Mouse (Mus musculus) hindbrain, embryonic 15.5 days (tissue): Measurements from ENCODE around the gene Sema4g. TPM values are rescaled to one million over a fixed set of nuclear protein-coding genes. Genes with fewer than 3 reads are reported as not detected.
A peak's percentile ranks its signal among the peaks of the same experiment; 100 is the strongest.

Source experiments
- ATAC-seq: fragments of 200-750 bp; cut with Nextera tagmentation; 2 replicates; pipeline ENCODE4 v1.8.0; 2017; ENCODE audit warnings: low read depth, moderate number of reproducible peaks, moderate TSS enrichment; ENCODE audit not compliant: low FRiP score
- H3K27ac ChIP-seq: fragments of 300-500 bp; sonication (generic); replicated peaks from 2 replicates; pipeline ENCODE4 v1.5.1; 2015; ENCODE audit warnings: mild to moderate bottlenecking, inconsistent platforms
- H3K27me3 ChIP-seq: fragments of 300-500 bp; sonication (generic); 2 replicates; pipeline ENCODE4 v1.6.1; 2015; ENCODE audit warnings: control low read depth, inconsistent platforms
- H3K36me3 ChIP-seq: fragments of 300-500 bp; sonication (generic); 2 replicates; pipeline ENCODE4 v1.6.1; 2015; ENCODE audit warnings: control low read depth, inconsistent platforms
- H3K4me1 ChIP-seq: fragments of 300-500 bp; sonication (generic); replicated peaks from 2 replicates; pipeline ENCODE4 v1.6.1; 2015; ENCODE audit warnings: control low read depth, inconsistent platforms
- H3K4me2 ChIP-seq: fragments of 300-500 bp; sonication (generic); 2 replicates; pipeline ENCODE4 v1.6.1; 2015; ENCODE audit warnings: moderate library complexity, mild to moderate bottlenecking, inconsistent platforms
- H3K4me3 ChIP-seq: fragments of 300-500 bp; sonication (generic); 2 replicates; pipeline ENCODE4 v1.5.1; 2015; ENCODE audit warnings: mild to moderate bottlenecking, inconsistent platforms
- H3K9ac ChIP-seq: fragments of 300-500 bp; sonication (generic); 2 replicates; pipeline ENCODE4 v1.6.1; 2015; ENCODE audit warnings: inconsistent platforms
- H3K9me3 ChIP-seq: fragments of 300-500 bp; sonication (generic); 2 replicates; pipeline ENCODE4 v1.6.1; 2016; ENCODE audit warnings: control low read depth, inconsistent platforms
- WGBS: fragments of 180-500 bp; shearing (Covaris S2); methylation state at CpG from one replicate; pipeline ENCODE4 v1.1.7; 2015; 5-methylcytosine and 5-hydroxymethylcytosine counted together
- polyA plus RNA-seq: library from polyadenylated mRNA; unstranded; fragments of >200 nt; fragmentation: Nextera tagmentation; extraction: Ambion mirVana; gene quantifications from 2 replicates; pipeline ENCODE4 v1.2.1, GENCODE M21; 2015

The Sema4g gene
- 17.3 and 18.9 TPM in 2 replicates for polyA plus RNA-seq

DNA sequence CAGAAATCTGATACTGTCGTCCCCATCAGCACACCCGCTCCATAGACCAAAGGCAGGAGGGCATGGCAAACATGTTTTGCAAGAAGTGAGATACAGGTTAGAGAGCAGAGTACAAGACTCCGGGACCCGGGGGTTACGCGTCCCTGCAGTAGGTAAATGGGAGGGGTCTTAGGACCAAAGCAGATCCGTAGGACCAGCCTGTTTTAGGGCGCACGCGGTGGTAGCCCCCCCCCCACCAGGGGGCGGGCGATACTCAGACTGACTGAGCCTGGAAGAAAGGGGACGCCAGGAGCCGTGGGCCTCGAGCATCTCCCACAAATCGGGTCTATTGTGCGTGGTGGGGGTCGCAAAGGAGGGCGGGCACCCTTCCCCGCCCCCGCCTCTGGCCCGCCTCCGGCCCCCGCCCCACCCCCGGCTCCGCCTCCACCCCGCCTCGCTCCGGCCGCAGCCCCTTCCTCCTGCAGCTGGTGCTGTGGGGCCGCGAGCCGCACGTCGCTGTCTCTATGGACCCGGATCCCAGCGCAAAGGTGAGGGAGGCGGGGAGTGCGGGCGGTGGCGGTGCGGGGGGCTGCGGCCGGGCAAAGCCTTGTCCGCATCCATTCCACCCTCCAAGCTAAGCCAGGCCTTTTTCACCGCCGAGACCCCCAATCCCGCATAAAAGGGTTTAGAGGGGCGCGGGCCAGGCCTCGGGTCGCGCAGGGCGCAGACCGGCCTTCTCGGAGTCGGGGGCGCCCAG lies at the start of gene Sema4g:
Gene Sema4g, plus strand, starts transcription at position 271 of the 736 bp plus-strand sequence.
- Histone ChIP-seq H3K4me2 (peak within 1 kb of the TSS; percentile 77), H3K9ac (peak within 1 kb of the TSS; percentile 84), H3K9me3 (no peaks in the 10 kb centered on the region), H3K27me3 (no peaks in the 10 kb centered on the region), H3K36me3 (peaks cover 8% of the 10 kb centered on the region), H3K4me3 (peak within 1 kb of the TSS; percentile 78), H3K4me1 (peaks cover 31% of the 10 kb centered on the region), H3K27ac (peak within 1 kb of the TSS; percentile 74)
- peak; percentile 86 for ATAC-seq
- under 1% methylated on average over 55 of the region's 58 CpGs for WGBS

DNA sequence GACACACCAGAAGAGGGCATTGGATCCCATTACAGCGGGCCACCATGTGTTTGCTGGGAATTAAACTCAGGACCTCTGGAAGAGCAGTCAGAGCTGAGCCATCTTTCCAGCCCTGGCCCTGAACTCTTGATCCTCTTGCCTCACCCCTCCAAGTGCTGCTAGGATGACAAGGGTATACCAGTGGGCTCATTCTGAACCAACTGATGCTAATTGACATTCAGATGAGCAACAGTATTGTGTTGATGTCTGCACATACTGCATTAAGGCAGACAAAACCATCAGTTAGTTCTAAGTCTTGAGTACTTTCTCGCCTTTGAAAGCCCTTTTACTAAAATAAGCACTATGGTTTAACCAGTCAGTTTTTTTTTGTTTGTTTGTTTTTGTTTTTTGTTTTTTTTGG lies 29.3 kb upstream of the Sema4g start:
- 96% methylated on average over 2 of the region's 2 CpGs for WGBS
- Histone ChIP-seq H3K9me3 (no peaks in the 10 kb centered on the region), H3K27ac (no peak overlapping the region), H3K4me1 (no peaks in the 10 kb centered on the region), H3K4me2 (no peak overlapping the region), H3K9ac (no peak overlapping the region), H3K36me3 (peaks cover 74% of the 10 kb centered on the region), H3K4me3 (no peak overlapping the region), H3K27me3 (no peaks in the 10 kb centered on the region)
- ATAC-seq = no peak

DNA sequence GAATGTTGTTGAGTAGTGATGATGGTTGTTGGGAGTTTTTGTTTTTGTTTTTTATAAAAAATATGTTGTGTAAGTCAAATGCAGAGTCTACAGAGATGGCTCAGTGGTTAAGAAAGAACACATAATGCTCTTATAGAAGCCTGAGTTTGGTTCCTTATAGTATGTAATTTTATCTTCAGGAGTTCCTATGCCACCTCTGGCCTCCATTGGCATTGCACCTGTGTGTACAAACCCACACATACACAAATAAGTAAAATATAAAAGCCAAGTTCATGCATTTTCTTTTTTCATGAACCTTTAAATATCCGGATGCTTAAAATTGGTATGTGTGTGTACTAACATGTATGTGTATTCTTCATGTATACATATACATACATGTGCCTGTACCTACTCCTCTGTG lies 22.9 kb upstream of the Sema4g start:
- 91% methylated on average over 1 of the region's 1 CpGs for WGBS
- Histone ChIP-seq H3K9me3 (no peaks in the 10 kb centered on the region), H3K9ac (no peak overlapping the region), H3K4me1 (no peaks in the 10 kb centered on the region), H3K4me2 (no peak overlapping the region), H3K4me3 (no peak overlapping the region), H3K27ac (no peak overlapping the region), H3K27me3 (no peaks in the 10 kb centered on the region), H3K36me3 (peaks cover 71% of the 10 kb centered on the region)
- no peak for ATAC-seq

DNA sequence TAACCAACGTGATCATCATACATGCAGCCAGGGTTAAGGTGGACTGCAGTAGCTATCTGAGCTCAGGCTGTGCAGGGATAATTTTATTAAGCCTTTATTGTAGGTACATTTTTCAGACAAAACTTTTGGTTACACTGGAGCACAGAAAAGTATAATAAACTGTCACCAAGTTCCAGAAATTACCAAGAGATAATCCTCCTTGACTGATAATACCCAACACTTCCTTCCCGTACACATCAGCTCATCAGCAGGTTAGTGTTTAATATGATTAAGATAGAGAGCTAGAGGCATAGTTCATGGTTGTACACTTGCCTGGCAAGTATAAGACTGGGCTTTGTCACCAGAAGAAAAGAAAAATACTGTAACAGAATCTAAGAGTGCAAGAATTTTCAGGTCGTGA lies 20.6 kb upstream of the Sema4g start:
- Histone ChIP-seq H3K4me2 (no peak overlapping the region), H3K27ac (no peak overlapping the region), H3K36me3 (peaks cover 80% of the 10 kb centered on the region), H3K4me1 (no peaks in the 10 kb centered on the region), H3K4me3 (no peak overlapping the region), H3K27me3 (no peaks in the 10 kb centered on the region), H3K9ac (no peak overlapping the region), H3K9me3 (no peaks in the 10 kb centered on the region)
- WGBS = 90% methylated on average over 3 of the region's 3 CpGs
- ATAC-seq = no peak

DNA sequence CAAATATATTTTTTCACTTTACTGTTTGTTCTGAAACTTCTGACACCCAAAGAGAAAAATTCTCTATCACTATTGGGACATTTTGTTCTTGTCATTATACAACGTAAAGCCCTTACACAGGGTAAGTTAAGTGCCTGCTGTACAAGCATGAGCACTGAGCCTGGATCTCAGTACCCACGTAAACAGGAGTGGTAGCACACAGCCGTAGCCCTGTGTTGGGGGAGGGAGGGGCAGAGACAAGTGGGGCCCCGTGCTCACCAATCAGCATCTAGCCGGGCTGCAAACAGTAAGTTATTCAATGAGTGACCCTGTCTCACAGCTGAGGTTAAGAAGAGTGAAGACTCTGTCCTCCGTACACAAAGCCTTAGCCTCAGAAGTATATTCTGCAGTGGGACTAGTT lies 12.3 kb upstream of the Sema4g start:
- Histone ChIP-seq H3K9ac (no peak overlapping the region), H3K36me3 (peaks cover 84% of the 10 kb centered on the region), H3K4me3 (no peak overlapping the region), H3K4me1 (no peaks in the 10 kb centered on the region), H3K27me3 (no peaks in the 10 kb centered on the region), H3K27ac (no peak overlapping the region), H3K4me2 (no peak overlapping the region), H3K9me3 (no peaks in the 10 kb centered on the region)
- 84% methylated on average over 6 of the region's 6 CpGs for WGBS
- no peak for ATAC-seq

DNA sequence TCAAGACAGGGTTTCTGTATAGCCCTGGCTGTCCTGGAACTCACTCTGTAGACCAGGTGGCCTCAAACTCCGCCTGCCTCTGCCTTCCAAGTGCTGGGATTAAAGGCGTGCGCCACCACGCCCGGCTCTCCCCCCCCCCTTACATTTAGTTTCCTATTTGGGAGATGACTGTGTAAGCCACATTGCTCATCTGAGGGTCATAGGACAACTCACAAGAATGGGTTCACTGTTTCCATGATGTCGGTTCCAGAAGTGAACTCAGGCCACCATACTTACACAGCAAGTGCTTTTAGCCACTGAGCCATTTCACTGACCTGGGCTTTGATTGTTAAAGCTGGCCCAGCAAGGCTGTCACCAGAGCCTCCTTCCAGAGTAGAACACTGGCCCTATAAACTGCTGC lies 11.8 kb upstream of the Sema4g start:
- H3K4me3 ChIP-seq = no peak overlapping the region
- peaks cover 85% of the 10 kb centered on the region for H3K36me3 ChIP-seq
- 94% methylated on average over 6 of the region's 6 CpGs for WGBS
- no peak overlapping the region for H3K9ac ChIP-seq
- no peaks in the 10 kb centered on the region for H3K9me3 ChIP-seq
- ATAC-seq = no peak
- no peaks in the 10 kb centered on the region for H3K4me1 ChIP-seq
- no peak overlapping the region for H3K4me2 ChIP-seq
- no peaks in the 10 kb centered on the region for H3K27me3 ChIP-seq
- H3K27ac ChIP-seq = no peak overlapping the region

DNA sequence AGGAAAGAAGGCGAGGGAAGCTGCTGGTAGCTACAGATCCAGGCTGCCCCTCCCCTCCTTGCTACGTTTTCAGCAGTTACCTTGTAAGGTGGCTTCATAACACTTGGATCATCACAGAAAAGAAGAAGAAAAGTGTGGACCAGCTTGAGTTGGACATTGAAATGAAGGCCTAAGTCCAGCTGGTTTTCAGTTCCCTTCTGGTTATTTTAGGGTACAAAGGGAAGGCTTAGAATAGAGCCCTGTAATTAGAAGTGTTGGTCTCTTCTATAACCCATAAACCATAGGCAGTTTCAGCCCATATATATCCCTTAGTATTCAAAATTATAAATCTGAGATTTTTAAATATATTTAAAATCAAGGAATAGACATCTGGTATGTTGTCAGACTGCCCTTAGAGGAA lies 8.1 kb upstream of the Sema4g start:
- H3K4me2 ChIP-seq = no peak overlapping the region
- H3K9ac ChIP-seq = no peak overlapping the region
- no peaks in the 10 kb centered on the region for H3K4me1 ChIP-seq
- H3K27ac ChIP-seq = no peak overlapping the region
- no peaks in the 10 kb centered on the region for H3K27me3 ChIP-seq
- peaks cover 55% of the 10 kb centered on the region for H3K36me3 ChIP-seq
- WGBS = 91% methylated on average over 2 of the region's 2 CpGs
- ATAC-seq = no peak
- H3K4me3 ChIP-seq = no peak overlapping the region
- H3K9me3 ChIP-seq = no peaks in the 10 kb centered on the region

DNA sequence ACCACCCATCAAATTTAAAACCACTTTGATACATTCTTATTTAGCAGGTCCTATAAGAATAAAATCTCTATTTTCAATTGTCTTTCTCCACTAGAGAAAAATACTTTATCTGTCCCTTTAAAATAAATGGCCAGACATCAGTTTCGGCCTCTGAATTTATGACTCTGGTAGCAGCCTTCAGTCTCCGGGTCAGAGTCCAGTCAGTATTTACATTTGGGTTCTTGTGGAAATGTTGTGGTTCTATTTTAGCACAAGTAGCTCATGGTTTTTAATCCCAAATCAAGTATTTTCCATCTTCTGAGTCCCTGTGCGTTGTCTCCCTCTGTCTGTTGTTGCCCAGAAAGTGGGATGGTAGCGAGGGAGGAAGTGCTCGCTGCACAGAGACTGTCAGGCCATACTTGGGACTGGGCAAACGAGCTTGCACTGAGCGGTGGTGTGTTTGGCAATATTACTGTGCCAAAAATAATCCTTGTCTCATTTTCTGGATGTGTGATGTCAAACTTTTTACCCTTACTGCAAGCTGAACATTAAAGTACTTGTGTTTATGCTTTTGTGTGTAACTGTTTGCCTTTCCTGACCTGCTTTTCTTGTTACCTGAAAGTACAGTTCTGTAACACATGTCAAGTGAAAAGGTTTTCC lies 6.3 kb upstream of the Sema4g start:
- ATAC-seq = no peak
- Histone ChIP-seq H3K27ac (no peak overlapping the region), H3K9me3 (no peaks in the 10 kb centered on the region), H3K36me3 (peaks cover 37% of the 10 kb centered on the region), H3K9ac (no peak overlapping the region), H3K4me2 (no peak overlapping the region), H3K27me3 (no peaks in the 10 kb centered on the region), H3K4me1 (no peaks in the 10 kb centered on the region), H3K4me3 (no peak overlapping the region)
- 85% methylated on average over 7 of the region's 7 CpGs for WGBS

DNA sequence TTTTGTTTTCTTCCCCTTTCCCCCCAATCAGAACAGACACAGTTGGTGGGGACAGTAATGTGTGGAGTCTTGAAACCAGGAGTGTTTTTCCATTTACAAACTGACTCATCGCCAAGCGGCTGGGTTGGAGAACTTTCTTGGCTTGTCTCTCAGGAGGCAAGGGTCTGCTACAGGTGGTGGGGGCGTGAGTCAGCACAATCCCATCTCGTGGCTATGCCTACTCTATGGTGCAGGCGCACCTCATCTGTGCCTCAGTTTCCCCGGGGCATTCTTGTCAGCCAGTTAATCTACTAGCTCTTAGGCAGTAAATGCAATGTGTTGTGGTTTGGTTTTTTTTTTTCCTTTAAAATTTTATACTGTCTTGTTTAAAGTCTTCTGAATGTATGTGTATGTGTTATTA lies 5.5 kb upstream of the Sema4g start:
- no peak overlapping the region for H3K9ac ChIP-seq
- ATAC-seq = no peak
- peaks cover 3% of the 10 kb centered on the region for H3K4me1 ChIP-seq
- no peak overlapping the region for H3K4me2 ChIP-seq
- 95% methylated on average over 6 of the region's 6 CpGs for WGBS
- peaks cover 30% of the 10 kb centered on the region for H3K36me3 ChIP-seq
- H3K4me3 ChIP-seq = no peak overlapping the region
- no peak overlapping the region for H3K27ac ChIP-seq
- H3K9me3 ChIP-seq = no peaks in the 10 kb centered on the region
- H3K27me3 ChIP-seq = no peaks in the 10 kb centered on the region

DNA sequence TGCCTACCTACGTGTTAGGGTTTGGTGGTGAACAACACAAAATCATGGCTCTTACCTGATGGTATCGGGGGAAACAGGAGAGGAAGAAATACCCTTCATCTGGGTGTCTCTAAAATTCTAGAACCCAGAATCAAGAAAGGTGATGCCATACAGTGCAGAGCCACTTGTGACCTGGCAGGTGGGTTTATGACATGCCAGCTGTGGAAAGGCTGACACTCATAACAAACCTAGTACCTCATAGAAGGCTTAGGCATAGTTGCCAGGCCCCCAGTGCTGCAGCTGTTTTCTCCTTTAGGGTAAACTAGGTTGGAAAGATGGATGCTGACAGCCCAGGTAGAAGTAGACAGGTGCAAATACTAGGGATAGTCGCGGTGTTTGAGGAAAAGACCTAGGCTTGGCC lies 4.5 kb upstream of the Sema4g start:
- Histone ChIP-seq H3K27me3 (no peaks in the 10 kb centered on the region), H3K4me2 (no peak overlapping the region), H3K9me3 (no peaks in the 10 kb centered on the region), H3K4me3 (no peak overlapping the region), H3K4me1 (peaks cover 7% of the 10 kb centered on the region), H3K36me3 (peaks cover 25% of the 10 kb centered on the region), H3K9ac (no peak overlapping the region), H3K27ac (no peak overlapping the region)
- ATAC-seq = no peak
- 96% methylated on average over 4 of the region's 4 CpGs for WGBS

DNA sequence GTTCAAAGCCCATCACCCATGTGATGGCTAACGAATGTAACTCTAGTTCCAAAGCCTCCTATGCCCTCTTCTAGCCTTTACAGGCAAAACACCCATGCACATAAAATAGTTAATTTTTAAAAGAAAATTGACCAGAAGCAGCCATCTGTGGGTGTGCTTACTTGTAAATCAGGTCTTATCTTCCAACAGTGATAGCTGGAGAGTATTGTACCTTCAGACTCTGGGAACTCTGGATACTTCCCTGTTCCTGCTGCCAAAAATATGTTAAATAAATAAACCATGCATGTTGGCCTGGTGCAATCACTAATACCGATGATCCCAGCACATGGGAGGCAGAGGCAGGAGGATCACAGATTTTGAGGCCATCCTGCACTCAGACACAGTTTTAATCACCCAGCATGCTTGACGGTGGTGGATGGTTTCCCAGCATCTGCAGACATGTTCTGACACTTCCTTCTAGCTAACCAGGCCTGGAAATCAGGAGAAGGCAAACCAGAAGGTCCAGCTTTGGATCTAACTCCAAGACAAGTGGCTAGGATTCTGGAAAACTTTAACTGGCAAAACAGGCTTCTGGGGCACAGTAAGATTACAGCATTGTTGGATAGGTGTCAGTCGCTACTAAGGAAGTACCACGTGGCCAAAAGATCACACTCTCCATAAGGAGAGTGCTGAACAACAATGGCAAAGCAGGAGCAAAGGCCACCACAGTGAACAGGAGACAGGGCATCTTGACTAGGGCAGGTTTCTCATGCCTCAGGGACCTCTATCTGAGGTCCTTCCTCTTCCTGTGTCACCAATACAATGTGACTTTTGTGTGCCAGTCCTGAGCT lies 3.5 kb upstream of the Sema4g start:
- H3K4me1 ChIP-seq = peaks cover 16% of the 10 kb centered on the region
- no peaks in the 10 kb centered on the region for H3K27me3 ChIP-seq
- no peak for ATAC-seq
- no peaks in the 10 kb centered on the region for H3K9me3 ChIP-seq
- H3K4me2 ChIP-seq = no peak overlapping the region
- H3K9ac ChIP-seq = no peak overlapping the region
- peaks cover 18% of the 10 kb centered on the region for H3K36me3 ChIP-seq
- WGBS = 75% methylated on average over 5 of the region's 5 CpGs
- H3K4me3 ChIP-seq = no peak overlapping the region
- no peak overlapping the region for H3K27ac ChIP-seq

DNA sequence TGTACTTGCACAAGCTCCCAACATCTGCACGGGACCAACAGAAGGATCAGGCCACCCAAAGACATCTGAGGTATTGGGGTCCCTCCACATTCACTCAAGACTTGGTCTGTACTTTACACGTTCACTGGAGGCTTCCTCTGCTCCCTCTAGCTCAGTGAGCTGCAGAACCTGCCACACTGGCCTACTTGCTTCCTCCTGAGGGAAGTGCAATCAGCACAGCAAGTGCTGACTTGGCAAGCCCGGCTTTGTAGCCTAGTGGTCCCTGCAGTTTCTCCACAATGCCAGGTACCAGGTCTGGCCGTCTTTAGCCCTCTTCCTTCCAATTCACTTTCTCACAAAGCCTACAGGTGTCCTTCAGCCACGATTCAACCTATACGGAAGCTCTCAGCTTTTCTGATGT lies 1.9 kb upstream of the Sema4g start:
- Histone ChIP-seq H3K27ac (no peak overlapping the region), H3K36me3 (peaks cover 5% of the 10 kb centered on the region), H3K4me1 (peaks cover 31% of the 10 kb centered on the region), H3K9ac (no peak overlapping the region), H3K27me3 (no peaks in the 10 kb centered on the region), H3K4me2 (no peak overlapping the region), H3K9me3 (no peaks in the 10 kb centered on the region), H3K4me3 (no peak overlapping the region)
- ATAC-seq = no peak
- 68% methylated on average over 6 of the region's 6 CpGs for WGBS
